Mouse (Mus musculus): ENCODE measurements around the gene Ngp.

DNA sequence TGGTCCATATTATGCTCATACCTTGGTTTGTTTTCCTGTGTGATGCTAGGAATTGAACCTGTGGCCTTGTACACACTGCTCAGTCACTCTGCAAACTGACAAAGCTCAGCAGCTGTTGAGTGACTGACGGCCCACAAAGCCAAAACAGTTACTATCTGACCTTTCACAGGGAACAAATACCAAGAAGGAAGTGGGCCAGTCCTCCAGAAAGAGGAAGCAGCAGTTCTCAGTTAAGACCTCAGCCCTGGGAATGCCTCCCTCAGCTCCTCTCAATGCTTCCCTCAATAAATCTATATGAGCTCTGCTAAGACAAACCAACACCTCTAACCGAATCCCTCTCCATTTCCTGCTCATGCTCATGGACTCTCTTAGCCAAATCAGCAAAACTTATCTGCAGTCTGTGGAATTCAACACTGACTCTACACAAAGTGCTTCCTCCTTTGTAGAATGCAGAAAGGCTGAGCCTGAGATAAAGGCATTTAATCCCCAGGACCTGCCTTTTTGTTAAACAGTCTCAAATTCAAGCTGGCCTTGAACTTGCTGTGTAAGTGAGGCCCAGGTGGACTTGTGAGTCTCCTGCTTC, 39.7 kb downstream of the Ngp start:
- TF ChIP-seq POLR2A (IDR thresholded peaks at IDR 0.05; ENCODE audit: extremely low read depth, insufficient read depth, low read length) (no peak), CTCF (IDR thresholded peaks at IDR 0.05; ENCODE audit: extremely low read depth, insufficient read depth, low read length) (no peak)

Data from cortical plate, adult 2 months (tissue).